Mouse (Mus musculus): ENCODE data around the gene Iqsec2. TPM values are rescaled to one million over a fixed set of nuclear protein-coding genes. Genes with fewer than 3 reads are reported as not detected.
A peak's percentile ranks its signal among the peaks of the same experiment; 100 is the strongest.

Iqsec2 gene
- polyA plus RNA-seq, 1 experiment from 2014 or later: 15.0 TPM

DNA sequence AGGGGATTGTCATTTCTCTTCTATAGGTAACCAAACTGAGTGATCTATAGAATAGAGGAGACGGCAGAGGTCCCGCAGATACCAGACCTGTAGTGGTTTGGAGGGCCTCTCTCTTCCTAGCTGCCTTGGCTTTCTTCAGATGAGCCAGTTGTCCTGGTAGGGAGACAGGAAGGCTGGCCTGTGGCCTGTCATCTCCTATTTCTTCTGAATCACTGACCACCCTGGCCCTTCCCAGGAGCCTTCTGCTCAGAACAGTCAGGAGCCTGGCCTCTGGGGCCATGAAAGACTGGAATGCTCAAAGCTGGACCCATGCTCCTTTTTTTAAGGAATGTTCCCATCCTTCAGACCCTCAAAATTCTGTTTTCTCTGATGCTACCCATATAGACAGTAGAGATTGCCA, 33.8 kb downstream of the Iqsec2 start:
- no peak for TF ChIP-seq CTCF (IDR thresholded peaks at IDR 0.05)
- POLR2A ChIA-PET: no interaction called here
- DNase-seq (ENCODE audit: low read depth, low spot score) (no peak), ATAC-seq (no peak)
- in situ Hi-C loops (cut with MboI; ENCODE audit: low pct_unique_long_range_greater_than_20kb): no loop called here
- peaks cover 33% of the 10 kb centered on the region for H3K27me3 ChIP-seq
- CTCF ChIA-PET: no interaction called here

DNA sequence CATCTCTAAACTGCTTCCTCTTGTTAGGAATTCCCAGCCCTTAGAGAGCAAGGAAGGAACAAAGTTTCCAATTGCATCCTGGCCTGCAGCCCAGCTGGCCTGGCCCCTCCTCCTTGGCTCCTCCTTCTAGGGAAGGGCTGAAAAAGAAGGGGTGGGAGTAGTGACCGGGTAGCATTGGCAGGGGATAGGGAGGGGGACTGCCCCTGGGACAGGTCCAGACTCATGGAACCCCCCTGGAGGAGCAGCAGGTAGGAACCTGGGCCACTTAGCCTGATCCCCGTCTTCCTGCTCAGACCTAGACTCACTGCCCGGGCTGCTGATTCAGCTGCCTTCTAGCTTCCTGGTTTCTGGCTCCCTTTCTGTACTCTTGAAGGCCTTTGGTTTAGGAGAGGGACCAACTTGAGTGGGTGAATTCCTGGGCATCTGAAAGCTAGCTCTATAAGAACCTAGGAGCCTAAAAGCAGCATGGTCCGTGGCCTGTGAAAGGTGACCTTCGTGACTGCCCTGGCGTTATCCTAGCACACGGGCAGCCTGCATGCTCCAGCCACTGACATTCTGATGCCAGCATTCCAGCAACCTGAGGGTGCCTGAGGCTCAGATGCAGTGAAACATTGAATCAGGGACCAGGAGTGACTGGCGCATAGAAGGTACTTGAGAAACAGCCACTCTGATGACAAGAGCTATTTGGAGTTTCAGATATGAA, 34.9 kb downstream of the Iqsec2 start:
- no peak for DNase-seq (ENCODE audit: low read depth, low spot score)
- CTCF ChIA-PET: interaction anchor here (1.1 kb wide), 1 partner anchor 9 kb away, joined by 3 read pairs; no protein-coding TSS in a partner anchor
- peak; percentile 76 for ATAC-seq
- no peak for TF ChIP-seq CTCF (IDR thresholded peaks at IDR 0.05)
- peaks cover 28% of the 10 kb centered on the region for H3K27me3 ChIP-seq
- in situ Hi-C loops (cut with MboI; ENCODE audit: low pct_unique_long_range_greater_than_20kb): no loop called here
- POLR2A ChIA-PET: no interaction called here

DNA sequence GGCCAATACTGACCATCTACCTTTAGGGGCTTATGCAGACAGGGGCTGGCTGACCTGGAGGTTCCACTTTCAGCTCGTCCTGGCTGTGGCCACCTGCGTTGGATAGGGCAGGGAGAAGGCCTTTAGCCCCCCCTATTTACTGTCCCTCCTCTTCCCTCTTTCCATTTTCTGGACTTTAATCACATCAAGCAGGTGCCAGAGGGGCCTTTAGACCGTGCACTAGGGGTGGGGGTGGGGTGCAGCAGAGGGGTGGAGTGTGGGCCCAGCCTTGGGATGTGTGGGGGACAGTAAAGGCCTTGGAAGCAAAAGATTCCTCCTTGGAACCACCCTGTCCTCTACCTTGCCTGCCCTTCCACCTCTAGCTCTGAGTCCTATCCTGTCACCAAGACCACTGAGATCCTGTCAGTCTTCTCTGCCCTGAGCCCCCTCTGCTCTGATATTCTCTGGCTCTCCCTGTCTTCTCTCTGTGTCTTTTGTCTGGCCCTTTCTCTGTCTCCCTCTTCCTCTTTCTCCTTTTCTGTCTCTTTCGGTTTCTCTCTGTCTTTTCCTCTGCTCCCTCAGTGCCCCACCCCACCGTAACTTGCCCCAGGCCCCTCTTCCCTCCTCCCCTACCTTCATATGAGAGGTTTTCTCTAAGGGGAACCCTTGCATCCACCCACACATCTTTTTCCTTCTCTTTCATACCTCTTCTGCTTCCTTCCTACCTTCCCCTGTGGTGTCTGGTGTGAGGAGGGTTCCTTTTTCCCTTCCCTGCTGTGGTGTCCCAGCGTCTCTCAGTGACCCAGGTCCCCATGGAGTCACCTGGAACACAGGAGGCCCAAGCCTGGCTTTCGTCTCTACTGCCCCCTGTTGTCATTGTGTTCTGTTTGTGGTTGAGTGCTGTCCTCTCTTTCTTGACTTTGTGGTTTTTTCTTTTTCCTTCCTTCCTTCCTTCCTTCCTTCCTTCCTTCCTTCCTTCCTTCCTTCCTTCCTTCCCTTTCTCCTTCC, 35.9 kb downstream of the Iqsec2 start:
- CTCF ChIA-PET: no interaction called here
- TF ChIP-seq CTCF (IDR thresholded peaks at IDR 0.05): no peak
- peaks cover 26% of the 10 kb centered on the region for H3K27me3 ChIP-seq
- DNase-seq (ENCODE audit: low read depth, low spot score): no peak
- POLR2A ChIA-PET: no interaction called here
- in situ Hi-C loops (cut with MboI; ENCODE audit: low pct_unique_long_range_greater_than_20kb): no loop called here
- no peak for ATAC-seq

DNA sequence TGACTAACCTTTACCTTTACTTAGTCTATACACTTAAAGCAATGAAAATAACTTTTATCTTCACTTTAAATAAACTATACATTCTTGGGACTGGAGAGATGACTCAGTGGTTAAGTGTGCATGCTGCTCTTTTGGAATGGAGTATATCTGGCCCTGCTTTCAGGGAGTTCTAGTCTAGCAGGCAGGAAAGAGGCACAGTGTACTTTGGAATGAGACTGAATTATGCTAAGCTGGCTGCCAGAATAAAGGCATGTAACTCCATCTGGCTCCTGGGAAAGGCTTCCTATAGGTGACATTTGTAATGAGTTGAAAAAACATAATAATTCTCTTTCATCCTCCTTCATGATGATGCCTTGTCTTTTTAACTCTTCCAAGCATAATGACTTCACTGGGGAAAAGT, 43.1 kb downstream of the Iqsec2 start:
- H3K27me3 ChIP-seq: peaks cover 42% of the 10 kb centered on the region
- ChIA-PET POLR2A (no interaction called here), CTCF (no interaction called here)
- DNase-seq (ENCODE audit: low read depth, low spot score): no peak
- no peak for ATAC-seq
- no peak for TF ChIP-seq CTCF (IDR thresholded peaks at IDR 0.05)
- in situ Hi-C loops (cut with MboI; ENCODE audit: low pct_unique_long_range_greater_than_20kb): no loop called here

DNA sequence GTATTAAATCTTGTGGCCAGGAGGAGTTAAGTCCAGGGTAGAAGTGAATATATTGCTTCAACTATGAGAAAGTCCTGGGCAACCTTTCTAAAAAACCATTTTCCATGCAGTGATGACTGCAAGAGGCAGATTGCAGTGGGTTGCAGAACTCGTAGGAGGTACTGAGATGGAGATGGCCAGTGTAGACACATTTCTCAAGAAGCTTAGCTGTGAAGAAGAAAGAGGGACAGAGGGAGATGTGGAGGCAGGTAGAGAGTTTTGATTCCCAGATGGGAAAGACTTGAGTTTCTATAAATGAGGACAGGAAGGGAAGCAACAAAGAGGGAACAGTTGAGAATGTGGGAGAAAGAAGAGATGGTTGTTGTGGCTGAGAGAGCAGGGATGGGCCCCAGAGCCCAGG, 47.2 kb downstream of the Iqsec2 start:
- ChIA-PET CTCF (no interaction called here), POLR2A (no interaction called here)
- ATAC-seq: no peak
- no peak for TF ChIP-seq CTCF (IDR thresholded peaks at IDR 0.05)
- peaks cover 35% of the 10 kb centered on the region for H3K27me3 ChIP-seq
- DNase-seq (ENCODE audit: low read depth, low spot score): no peak
- in situ Hi-C loops (cut with MboI; ENCODE audit: low pct_unique_long_range_greater_than_20kb): no loop called here

DNA sequence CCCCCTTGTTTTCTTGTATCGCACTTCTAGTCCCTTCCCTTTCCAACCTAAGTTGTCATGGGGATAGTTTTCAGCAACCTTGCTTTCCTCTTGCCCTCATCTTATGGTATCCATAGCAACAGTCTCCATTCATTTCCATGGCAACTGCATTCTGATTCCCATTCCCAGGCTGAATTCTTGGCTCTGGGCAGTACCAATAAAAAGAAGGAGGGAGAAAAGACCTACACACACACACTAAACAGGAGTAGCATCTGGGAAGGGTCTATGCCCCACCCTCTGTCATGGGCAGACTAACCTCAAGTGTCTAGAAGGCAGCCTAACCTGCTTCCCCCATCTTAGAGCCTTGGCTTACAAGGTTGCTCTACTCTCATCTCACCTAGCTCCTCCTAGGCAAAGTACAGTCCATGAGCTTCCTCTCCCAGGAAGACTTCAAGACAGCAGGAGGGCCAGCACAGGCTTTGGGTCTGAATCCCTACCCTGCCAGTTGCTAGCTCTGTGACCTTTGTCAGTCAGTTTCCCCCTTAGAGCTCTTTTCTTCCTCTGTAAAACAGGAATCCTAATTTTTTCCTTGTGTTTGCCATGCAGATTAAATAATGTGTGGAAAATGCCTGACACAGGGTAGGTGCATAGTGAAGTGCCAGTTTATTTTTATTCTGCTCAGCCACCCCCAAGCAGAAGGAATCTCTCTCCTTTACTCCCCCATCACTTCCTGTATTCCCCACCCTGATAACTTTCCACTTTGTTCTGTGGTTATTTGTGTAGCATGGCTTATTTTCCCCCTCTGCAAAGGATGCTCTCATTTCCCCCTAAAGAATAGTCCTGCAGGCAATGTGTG, 54.0 kb downstream of the Iqsec2 start:
- CTCF ChIA-PET: no interaction called here
- in situ Hi-C loops (cut with MboI; ENCODE audit: low pct_unique_long_range_greater_than_20kb): no loop called here
- ATAC-seq (no peak), DNase-seq (ENCODE audit: low read depth, low spot score) (no peak)
- no peak for TF ChIP-seq CTCF (IDR thresholded peaks at IDR 0.05)
- POLR2A ChIA-PET: no interaction called here
- H3K27me3 ChIP-seq: peaks cover 41% of the 10 kb centered on the region

DNA sequence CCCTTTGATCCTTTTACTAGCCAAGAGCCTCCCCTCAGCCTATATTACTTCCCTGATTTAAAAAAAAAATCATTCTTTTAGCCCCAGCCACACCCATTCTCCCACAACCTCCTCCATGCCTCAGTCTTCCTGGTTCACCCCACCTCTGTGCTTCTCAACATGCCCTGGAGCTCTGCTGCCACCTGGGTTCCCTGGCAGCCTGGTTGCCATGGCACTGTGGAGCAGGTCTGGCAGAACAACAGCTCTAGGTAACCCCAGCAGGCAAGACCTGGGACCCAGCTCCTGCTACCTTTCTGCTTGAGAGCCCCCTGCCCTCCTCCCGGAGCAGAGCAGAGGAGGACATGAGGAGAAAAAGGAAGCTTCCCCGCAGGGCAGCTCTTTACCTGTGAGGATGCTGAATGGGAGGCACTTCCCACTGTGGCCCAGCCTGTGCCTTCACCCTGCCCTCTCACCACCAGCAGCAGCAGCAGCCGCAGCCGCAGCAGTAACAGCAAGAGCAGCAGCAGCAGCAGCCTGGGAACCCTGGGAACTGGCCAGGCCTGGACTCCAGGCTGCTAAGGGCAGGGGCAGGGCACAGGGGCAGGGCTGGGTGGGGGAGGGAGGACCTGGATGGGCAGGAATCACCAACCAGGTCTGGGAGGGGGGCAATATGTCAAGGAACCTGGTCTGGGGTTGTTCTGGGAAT, 57.8 kb downstream of the Iqsec2 start:
- in situ Hi-C loops (cut with MboI; ENCODE audit: low pct_unique_long_range_greater_than_20kb): no loop called here
- CTCF ChIA-PET: no interaction called here
- POLR2A ChIA-PET: no interaction called here
- DNase-seq (ENCODE audit: low read depth, low spot score) (no peak), ATAC-seq (no peak)
- no peak for TF ChIP-seq CTCF (IDR thresholded peaks at IDR 0.05)
- peaks cover 41% of the 10 kb centered on the region for H3K27me3 ChIP-seq

DNA sequence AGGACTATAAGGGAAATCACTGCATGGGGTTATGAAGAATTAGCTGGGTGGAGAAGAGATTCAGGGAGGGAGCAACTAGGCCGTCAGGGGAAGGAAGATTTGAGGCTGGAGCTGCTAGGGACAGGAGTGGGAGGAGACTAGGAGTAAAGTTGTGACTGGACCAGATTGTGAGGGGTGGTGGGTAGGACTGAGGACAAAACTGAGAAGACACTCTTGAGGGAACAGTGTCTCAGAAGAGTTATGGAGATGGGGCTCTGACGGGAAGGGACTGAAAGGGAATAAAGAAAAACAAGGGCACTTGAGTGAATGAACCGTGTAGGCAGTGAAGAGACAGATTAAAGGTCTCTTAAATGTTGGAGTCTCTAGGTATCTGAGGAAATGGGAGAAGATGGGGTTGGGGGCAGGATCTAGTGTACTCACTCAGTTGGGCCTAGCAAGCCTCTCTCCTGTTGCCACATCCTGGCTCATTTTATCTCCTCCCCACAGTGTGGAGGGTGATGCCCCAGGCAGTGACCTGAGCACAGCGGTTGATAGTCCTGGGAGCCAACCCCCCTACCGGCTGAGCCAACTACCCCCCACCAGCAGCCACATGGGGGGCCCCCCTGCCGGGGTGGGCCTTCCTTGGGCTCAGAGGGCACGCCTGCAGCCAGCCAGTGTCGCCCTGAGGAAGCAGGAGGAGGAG, 58.5 kb downstream of the Iqsec2 start:
- H3K27me3 ChIP-seq: peaks cover 45% of the 10 kb centered on the region
- no peak for DNase-seq (ENCODE audit: low read depth, low spot score)
- in situ Hi-C loops (cut with MboI; ENCODE audit: low pct_unique_long_range_greater_than_20kb): no loop called here
- ChIA-PET POLR2A (no interaction called here), CTCF (no interaction called here)
- TF ChIP-seq CTCF (IDR thresholded peaks at IDR 0.05): no peak
- ATAC-seq: no peak

DNA sequence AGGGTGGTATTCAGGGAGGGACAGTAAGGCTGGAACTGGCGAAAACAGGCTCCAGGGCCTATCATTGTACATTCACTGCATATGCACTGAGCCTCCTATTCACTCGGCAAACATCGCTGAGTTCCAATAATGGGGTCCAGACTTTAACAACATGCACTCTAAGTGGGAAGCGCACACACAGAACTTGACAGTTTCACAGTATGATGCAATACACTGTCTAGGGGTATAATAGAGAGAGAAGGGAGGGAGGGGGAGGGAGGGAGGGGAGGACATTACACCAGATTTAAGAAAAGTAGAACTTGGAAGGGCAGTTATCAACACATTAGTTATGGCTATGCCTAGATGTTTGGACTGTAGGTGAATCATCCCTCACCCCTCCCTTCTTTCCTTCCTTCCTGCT, 59.2 kb downstream of the Iqsec2 start:
- no peak for DNase-seq (ENCODE audit: low read depth, low spot score)
- peaks cover 49% of the 10 kb centered on the region for H3K27me3 ChIP-seq
- no peak for ATAC-seq
- ChIA-PET CTCF (no interaction called here), POLR2A (no interaction called here)
- no peak for TF ChIP-seq CTCF (IDR thresholded peaks at IDR 0.05)
- in situ Hi-C loops (cut with MboI; ENCODE audit: low pct_unique_long_range_greater_than_20kb): no loop called here

DNA sequence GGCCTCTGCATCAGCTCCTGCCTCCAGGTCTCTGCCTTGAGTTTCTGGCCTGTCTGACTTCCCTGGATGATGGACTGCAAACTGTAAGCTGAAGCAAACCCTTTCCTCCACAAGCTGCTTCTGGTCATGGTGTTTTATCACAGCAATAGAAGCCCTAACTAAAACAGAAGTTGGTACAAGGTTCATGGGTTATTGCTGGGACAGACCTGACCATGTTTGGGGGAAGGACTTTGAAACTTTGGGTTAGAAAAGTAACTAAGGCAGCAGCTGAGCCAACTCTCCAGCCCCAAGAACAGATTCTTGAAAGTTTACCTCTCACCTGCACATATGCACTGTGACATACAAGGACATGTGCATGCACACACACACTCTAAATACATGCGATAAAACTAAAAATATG, 61.4 kb downstream of the Iqsec2 start:
- ATAC-seq (no peak), DNase-seq (ENCODE audit: low read depth, low spot score) (no peak)
- ChIA-PET CTCF (no interaction called here), POLR2A (no interaction called here)
- in situ Hi-C loops (cut with MboI; ENCODE audit: low pct_unique_long_range_greater_than_20kb): no loop called here
- no peak for TF ChIP-seq CTCF (IDR thresholded peaks at IDR 0.05)
- peaks cover 44% of the 10 kb centered on the region for H3K27me3 ChIP-seq

Data from Patski (cell line).